Mouse (Mus musculus) right cerebral cortex, adult 18-20 months (tissue): Measurements from ENCODE around the gene Olfr92.

ENCODE experiments used
- DNase-seq: peaks from one replicate; pipeline ENCODE4 v3.0.0; 2022; ENCODE audit warnings: mixed read lengths

Olfr92 gene

GRCm38 (mm10) chr17:37061435-37061834, 58.5 kb downstream of the Olfr92 start:
- no peak for DNase-seq
